Mouse (Mus musculus) stomach, postnatal 0 days (tissue): ENCODE data around the gene Tmem39b. TPM values are rescaled to one million over a fixed set of nuclear protein-coding genes. Genes with fewer than 3 reads are reported as not detected.
A peak's percentile ranks its signal among the peaks of the same experiment; 100 is the strongest.

Experiments used
- ATAC-seq: fragments of 200-750 bp; cut with Nextera tagmentation; 2 replicates; pipeline ENCODE4 v1.8.0; 2017; ENCODE audit not compliant: low FRiP score, low TSS enrichment
- DNase-seq: peaks from one replicate; pipeline ENCODE4 v3.0.0-alpha.2; 2016; ENCODE audit warnings: low spot score
- H3K27ac ChIP-seq: fragments of 300-500 bp; sonication (generic); replicated peaks from 2 replicates; pipeline ENCODE4 v1.5.1; 2014; ENCODE audit warnings: mild to moderate bottlenecking, control low read depth
- H3K27me3 ChIP-seq: fragments of 300-500 bp; sonication (generic); 2 replicates; pipeline ENCODE4 v1.6.1; 2014; ENCODE audit warnings: low read length; ENCODE audit not compliant: control insufficient read depth, insufficient read depth
- H3K36me3 ChIP-seq: fragments of 300-500 bp; sonication (generic); 2 replicates; pipeline ENCODE4 v1.6.1; 2014; ENCODE audit warnings: low read length, mixed read lengths; ENCODE audit not compliant: control insufficient read depth, insufficient read depth
- H3K4me1 ChIP-seq: fragments of 300-500 bp; sonication (generic); replicated peaks from 2 replicates; pipeline ENCODE4 v1.6.1; 2014; ENCODE audit warnings: antibody characterized with exemption; ENCODE audit not compliant: control insufficient read depth, insufficient read depth
- H3K4me2 ChIP-seq: fragments of 300-500 bp; sonication (generic); replicated peaks from 2 replicates; pipeline ENCODE4 v1.6.1; 2014; ENCODE audit warnings: low read depth, mild to moderate bottlenecking, control low read depth, moderate library complexity
- H3K4me3 ChIP-seq: fragments of 300-500 bp; sonication (generic); 2 replicates; pipeline ENCODE4 v1.5.1; 2014; ENCODE audit warnings: low read depth, low read length, control low read depth
- H3K9ac ChIP-seq: fragments of 300-500 bp; sonication (generic); 2 replicates; pipeline ENCODE4 v1.6.1; 2014; ENCODE audit warnings: mild to moderate bottlenecking, low read length, control low read depth, mixed read lengths
- H3K9me3 ChIP-seq: fragments of 300-500 bp; sonication (generic); 2 replicates; pipeline ENCODE4 v1.6.1; 2016; ENCODE audit warnings: low read length; ENCODE audit not compliant: control insufficient read depth
- CTCF ChIP-seq: IDR thresholded peaks from 2 replicates; pipeline ENCODE4 v1.5.1; 2016; ENCODE audit warnings: antibody characterized with exemption, low read depth, mild to moderate bottlenecking, moderate library complexity
- EP300 ChIP-seq: optimal IDR thresholded peaks from 2 replicates; pipeline ENCODE3; 2016; ENCODE audit warnings: antibody characterized with exemption
- WGBS: fragments of 180-500 bp; shearing (Covaris S2); extraction: QIAGEN DNeasy Blood & Tissue Kit; methylation state at CpG from one replicate; pipeline ENCODE4 v1.1.7; 2014; 5-methylcytosine and 5-hydroxymethylcytosine counted together
- polyA plus RNA-seq: library from polyadenylated mRNA; unstranded; fragments of >200 nt; fragmentation: Nextera tagmentation; extraction: Ambion mirVana; gene quantifications from 2 replicates; pipeline ENCODE4 v1.2.1, GENCODE M21; 2015

The Tmem39b gene
- polyA plus RNA-seq, 1 experiment from 2014 or later = 4.5 TPM

DNA sequence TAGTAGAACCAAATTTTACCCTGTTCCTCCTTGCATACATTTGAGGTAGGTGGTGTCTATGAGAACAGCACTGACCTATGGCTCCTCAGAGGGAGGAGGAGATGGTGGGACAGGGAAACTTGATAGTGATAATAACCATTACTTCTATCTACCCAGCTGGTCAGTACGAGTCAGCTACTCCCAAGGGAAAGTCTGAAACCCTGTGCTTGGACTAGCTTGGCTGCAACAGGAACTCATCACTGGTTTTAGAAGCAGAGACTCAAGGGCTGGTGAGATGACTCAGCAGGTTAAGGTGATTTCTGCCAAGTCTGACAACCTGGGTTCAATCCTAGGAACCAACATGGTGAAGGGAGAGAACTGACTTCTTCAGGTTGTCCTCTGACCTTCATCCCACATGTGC, 48.0 kb downstream of the Tmem39b start:
- Histone ChIP-seq H3K9ac (no peak overlapping the region), H3K36me3 (peaks cover 26% of the 10 kb centered on the region), H3K27me3 (no peaks in the 10 kb centered on the region), H3K4me2 (no peak overlapping the region), H3K4me3 (no peak overlapping the region), H3K9me3 (no peaks in the 10 kb centered on the region), H3K4me1 (no peaks in the 10 kb centered on the region), H3K27ac (no peak overlapping the region)
- no peak for ATAC-seq
- DNase-seq = no peak
- no peak for TF ChIP-seq EP300
- TF ChIP-seq CTCF = no peak
- 60% methylated on average over 1 of the region's 1 CpGs for WGBS

DNA sequence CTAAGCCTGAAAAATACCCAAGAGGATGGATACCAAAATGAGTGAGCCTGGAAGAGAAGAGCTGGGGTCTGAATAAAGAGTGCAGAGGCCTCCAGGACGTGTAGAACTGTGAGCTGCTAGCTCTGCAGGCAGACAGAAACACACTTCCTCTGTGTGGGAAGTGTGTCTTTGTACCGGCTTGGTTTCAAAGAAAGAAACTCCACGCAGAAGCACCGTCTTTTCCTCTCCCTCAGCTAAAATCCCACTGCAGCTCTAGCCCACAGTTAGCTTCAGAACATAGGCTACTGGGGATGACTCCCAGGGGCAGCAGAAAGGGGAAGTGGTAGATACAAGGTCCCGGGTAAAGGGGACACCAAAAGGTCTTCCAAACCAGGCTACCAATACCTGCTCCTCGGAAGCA, 51.4 kb downstream of the Tmem39b start:
- no peak for TF ChIP-seq EP300
- no peak for TF ChIP-seq CTCF

DNA sequence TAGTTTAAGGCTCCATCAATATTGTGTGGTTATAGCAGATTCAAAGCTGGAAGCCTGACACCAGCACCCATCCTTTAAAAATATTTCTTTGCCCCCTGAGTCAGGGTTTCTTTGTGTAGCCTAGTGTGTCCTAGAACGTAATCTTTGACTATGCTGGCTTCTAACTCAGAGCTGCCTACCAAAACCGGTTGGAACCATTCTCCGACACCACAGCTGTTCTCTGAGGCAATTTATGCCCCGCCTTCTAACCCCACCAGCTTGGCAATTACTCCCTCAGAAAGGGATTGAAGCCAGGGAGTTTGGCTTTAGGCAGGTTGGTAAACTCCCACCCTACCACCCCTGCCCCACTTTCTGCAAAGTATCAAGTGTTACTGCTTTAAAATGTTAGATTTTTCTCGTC, 54.9 kb downstream of the Tmem39b start:
- no peaks in the 10 kb centered on the region for H3K27me3 ChIP-seq
- peaks cover 6% of the 10 kb centered on the region; the same call in 1 of the 2 replicates for H3K4me1 ChIP-seq
- 0 out of 2 replicates have a peak overlapping the region, but pooled peaks have one; percentile 62 for H3K4me3 ChIP-seq
- no peak for DNase-seq
- no peaks in the 10 kb centered on the region for H3K9me3 ChIP-seq
- ATAC-seq = no peak
- H3K36me3 ChIP-seq = peaks cover 6% of the 10 kb centered on the region
- 0 out of 2 replicates have a peak overlapping the region, but pooled peaks have one; percentile 8 for H3K27ac ChIP-seq
- H3K9ac ChIP-seq = 0 out of 2 replicates have a peak overlapping the region, but pooled peaks have one; percentile 18
- peak overlapping the region; percentile 55 for H3K4me2 ChIP-seq
- 36% methylated on average over 5 of the region's 5 CpGs for WGBS
- TF ChIP-seq CTCF (no peak), EP300 (no peak)

More for the DNA sequence above, 51.4 kb downstream of the Tmem39b start:
- Histone ChIP-seq H3K4me3 (no peak overlapping the region), H3K4me1 (no peaks in the 10 kb centered on the region), H3K9me3 (no peaks in the 10 kb centered on the region), H3K36me3 (peaks cover 16% of the 10 kb centered on the region), H3K27ac (no peak overlapping the region), H3K4me2 (no peak overlapping the region), H3K9ac (no peak overlapping the region), H3K27me3 (no peaks in the 10 kb centered on the region)
- 86% methylated on average over 6 of the region's 6 CpGs for whole genome bisulfite sequencing
- DNase-seq (no peak), ATAC-seq (no peak)

DNA sequence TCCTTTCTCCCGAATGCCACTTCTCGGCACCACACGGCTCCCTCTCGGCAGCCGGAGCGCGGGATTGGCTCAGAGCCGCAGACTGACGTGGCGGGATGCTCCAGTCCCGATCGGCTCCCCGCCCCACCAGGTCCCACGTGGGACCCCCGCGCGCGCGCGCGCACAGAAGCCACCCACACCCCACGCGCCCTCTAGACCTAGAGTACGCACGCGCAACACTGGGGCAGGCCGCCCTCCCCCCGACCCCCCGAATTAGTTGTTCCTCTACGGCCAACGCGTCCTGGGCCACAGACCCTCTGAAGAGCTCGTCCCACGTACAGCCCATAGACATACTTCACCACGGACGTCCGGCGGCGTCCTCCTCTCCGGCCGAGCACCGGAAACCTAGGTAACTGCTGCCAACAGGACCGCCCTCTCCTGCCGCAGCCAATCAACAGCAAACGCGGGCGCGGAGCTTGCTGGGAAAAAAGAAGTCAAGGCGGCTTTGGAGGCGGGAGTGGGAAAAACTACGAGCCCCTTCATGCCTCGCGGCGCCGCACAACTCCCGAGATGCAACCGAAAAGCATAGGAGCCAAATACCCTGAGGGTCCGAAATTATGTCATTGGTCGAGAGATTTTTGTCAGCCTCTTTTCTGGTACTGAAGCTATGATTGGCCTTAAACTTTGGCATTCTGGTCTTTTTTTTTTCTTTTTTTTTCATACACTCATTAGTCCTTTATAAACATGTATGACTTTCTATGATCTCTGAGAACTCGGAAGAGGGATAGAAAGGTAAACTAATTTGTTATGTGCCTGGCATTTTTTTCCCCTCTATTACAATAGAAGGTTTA, 55.8 kb downstream of the Tmem39b start, which contains the start of gene Txlna:
TSS of gene Txlna (minus strand) at position 428 of the 830 bp plus-strand sequence.
- Histone ChIP-seq H3K4me1 (peaks cover 6% of the 10 kb centered on the region; the same call in 1 of the 2 replicates), H3K9me3 (no peaks in the 10 kb centered on the region), H3K36me3 (peaks cover 6% of the 10 kb centered on the region), H3K9ac (peak within 1 kb of the TSS; percentile 53), H3K4me2 (peak within 1 kb of the TSS; percentile 55), H3K27me3 (no peaks in the 10 kb centered on the region), H3K27ac (peak within 1 kb of the TSS; percentile 75), H3K4me3 (peak within 1 kb of the TSS; percentile 62)
- under 1% methylated on average over 60 of the region's 60 CpGs for WGBS
- ATAC-seq = peak; percentile 95
- peak; percentile 97 for DNase-seq
- TF ChIP-seq CTCF = no peak; the same call in none of the 2 replicates
- no peak for TF ChIP-seq EP300

DNA sequence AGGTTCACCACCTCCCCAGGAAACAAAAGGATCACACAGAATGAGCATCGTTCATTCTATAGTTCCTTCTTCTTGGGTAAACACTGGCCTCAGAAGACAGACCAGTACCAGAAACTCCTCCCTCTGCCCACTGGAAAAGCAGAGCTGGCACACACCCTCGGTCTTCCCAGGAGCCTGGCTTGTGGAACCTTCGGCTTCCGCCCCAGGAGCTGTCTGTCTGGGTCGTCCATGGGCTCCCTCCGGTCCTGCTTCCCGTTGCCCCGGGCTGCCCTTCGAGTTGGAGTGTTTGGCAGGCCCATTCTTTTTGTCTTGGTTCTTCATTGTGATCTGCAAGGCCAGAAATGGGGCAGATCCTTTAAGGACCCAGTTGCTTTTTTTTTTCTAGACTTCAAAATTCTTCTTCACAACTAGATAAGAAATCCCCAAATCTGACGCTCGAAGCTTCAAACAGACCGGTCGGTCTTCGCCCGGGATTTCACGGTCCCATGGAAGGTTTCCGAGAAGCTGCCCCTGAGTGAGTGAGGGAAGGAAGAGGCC, 56.5 kb downstream of the Tmem39b start:
- H3K9ac ChIP-seq = peak overlapping the region; percentile 53
- no peaks in the 10 kb centered on the region for H3K27me3 ChIP-seq
- H3K27ac ChIP-seq = peak overlapping the region; percentile 75
- H3K9me3 ChIP-seq = no peaks in the 10 kb centered on the region
- 0% methylated on average over 17 of the region's 17 CpGs for WGBS
- H3K4me3 ChIP-seq = peak overlapping the region; percentile 62
- peak; percentile 51 for DNase-seq
- H3K4me2 ChIP-seq = peak overlapping the region; percentile 55
- H3K36me3 ChIP-seq = peaks cover 6% of the 10 kb centered on the region
- peaks cover 6% of the 10 kb centered on the region; the same call in 1 of the 2 replicates for H3K4me1 ChIP-seq
- peak; percentile 21; the same call in 1 of the 2 replicates for ATAC-seq
- peak; percentile 58 for TF ChIP-seq EP300
- no peak for TF ChIP-seq CTCF
